Mouse (Mus musculus) forebrain, embryonic 16.5 days (tissue): ENCODE data around the gene Klk1b3. TPM values are rescaled to one million over a fixed set of nuclear protein-coding genes. Genes with fewer than 3 reads are reported as not detected.
"Not testable (repeated sequence)": the region's sequence is repeated elsewhere in the genome, so short reads cannot be mapped to it uniquely, and the experiment has no call there.

Experiments used
- ATAC-seq: fragments of 200-750 bp; cut with Nextera tagmentation; 2 replicates; pipeline ENCODE4 v1.8.0; 2017; ENCODE audit warnings: mild to moderate bottlenecking, moderate library complexity
- H3K27ac ChIP-seq: fragments of 300-500 bp; sonication (generic); 2 replicates; pipeline ENCODE4 v1.5.1; 2014; ENCODE audit warnings: low read length, control low read depth
- H3K27me3 ChIP-seq: fragments of 300-500 bp; sonication (generic); replicated peaks from 2 replicates; pipeline ENCODE4 v1.6.1; 2014; ENCODE audit warnings: low read length; ENCODE audit not compliant: control insufficient read depth, insufficient read depth
- H3K36me3 ChIP-seq: fragments of 300-500 bp; sonication (generic); 2 replicates; pipeline ENCODE4 v1.6.1; 2014; ENCODE audit not compliant: control insufficient read depth, insufficient read depth
- H3K4me1 ChIP-seq: fragments of 300-500 bp; sonication (generic); replicated peaks from 2 replicates; pipeline ENCODE4 v1.6.1; 2014; ENCODE audit warnings: low read length; ENCODE audit not compliant: control insufficient read depth, insufficient read depth
- H3K4me2 ChIP-seq: fragments of 300-500 bp; sonication (generic); 2 replicates; pipeline ENCODE4 v1.6.1; 2014; ENCODE audit warnings: mild to moderate bottlenecking, low read length, control low read depth
- H3K4me3 ChIP-seq: fragments of 300-500 bp; sonication (generic); replicated peaks from 2 replicates; pipeline ENCODE4 v1.5.1; 2014; ENCODE audit warnings: mild to moderate bottlenecking, low read length, control low read depth
- H3K9ac ChIP-seq: fragments of 300-500 bp; sonication (generic); replicated peaks from 2 replicates; pipeline ENCODE4 v1.6.1; 2014; ENCODE audit warnings: low read depth, low read length, control low read depth
- H3K9me3 ChIP-seq: fragments of 300-500 bp; sonication (generic); 2 replicates; pipeline ENCODE4 v1.6.1; 2016; ENCODE audit warnings: low read length; ENCODE audit not compliant: control insufficient read depth
- WGBS: fragments of 180-500 bp; shearing (Covaris S2); extraction: QIAGEN DNeasy Blood & Tissue Kit; methylation state at CpG from one replicate; pipeline ENCODE4 v1.1.7; 2014; 5-methylcytosine and 5-hydroxymethylcytosine counted together
- polyA plus RNA-seq: library from polyadenylated mRNA; unstranded; fragments of >200 nt; fragmentation: Nextera tagmentation; extraction: Ambion mirVana; gene quantifications from 2 replicates; pipeline ENCODE4 v1.2.1, GENCODE M21; 2015

Gene Klk1b3
- polyA plus RNA-seq, 1 experiment from 2014 or later, result not detected

DNA sequence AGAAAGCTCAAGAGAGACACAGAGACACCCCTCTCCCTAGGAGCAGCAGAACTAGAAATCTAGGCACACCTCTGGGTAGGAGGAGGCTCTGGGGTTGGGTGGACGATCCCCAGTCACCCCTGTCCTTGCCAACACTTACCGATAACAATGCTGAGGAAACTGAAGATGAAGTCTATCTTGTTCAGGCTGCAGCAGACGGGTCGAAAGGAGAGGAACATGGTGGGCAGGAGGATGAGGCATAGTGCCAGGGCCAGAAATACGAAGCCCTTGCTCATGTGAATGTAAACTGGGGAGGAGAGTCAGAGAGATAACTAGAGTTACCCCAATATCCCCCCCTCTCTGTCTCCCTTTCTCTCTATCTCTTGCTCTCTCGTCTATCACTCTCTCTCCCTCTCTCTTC, 24.3 kb downstream of the Klk1b3 start:
- H3K4me3 ChIP-seq, H3K4me2 ChIP-seq, H3K36me3 ChIP-seq, H3K27ac ChIP-seq, ATAC-seq, H3K27me3 ChIP-seq, H3K9ac ChIP-seq, H3K4me1 ChIP-seq, H3K9me3 ChIP-seq: not testable (repeated sequence)
- 73% methylated on average over 6 of the region's 6 CpGs for WGBS

DNA sequence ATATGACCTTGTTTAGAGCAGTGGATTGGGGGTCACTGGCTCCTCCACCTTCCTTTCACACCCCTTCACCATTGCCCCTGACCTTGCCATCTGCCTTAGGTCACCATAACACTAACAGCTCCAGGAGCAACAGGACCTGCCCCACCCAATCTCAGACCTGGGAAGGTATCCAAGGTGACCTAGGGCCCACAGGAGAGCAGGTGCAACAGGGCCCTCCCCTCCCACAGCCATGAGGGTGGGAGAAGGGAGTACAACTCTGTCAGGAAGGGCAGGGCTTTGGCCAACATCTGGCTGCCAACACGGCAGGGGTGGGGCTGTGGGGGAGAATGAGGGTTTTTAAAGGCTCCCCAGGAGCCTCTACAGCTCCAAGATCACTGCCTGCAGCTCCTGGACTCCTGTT, 27.1 kb downstream of the Klk1b3 start, which contains the start of gene Klk1:
Gene Klk1 (plus strand): TSS at position 285 of the 400 bp plus-strand sequence.
- Histone ChIP-seq H3K27me3 (no peaks in the 10 kb centered on the region), H3K36me3 (no peaks in the 10 kb centered on the region), H3K9me3 (no peaks in the 10 kb centered on the region), H3K4me2 (no peak within 1 kb of the TSS), H3K4me3 (no peak within 1 kb of the TSS), H3K9ac (no peak within 1 kb of the TSS), H3K27ac (no peak within 1 kb of the TSS), H3K4me1 (no peaks in the 10 kb centered on the region)
- WGBS, result 56% methylated on average over 1 of the region's 1 CpGs
- ATAC-seq, result no peak

DNA sequence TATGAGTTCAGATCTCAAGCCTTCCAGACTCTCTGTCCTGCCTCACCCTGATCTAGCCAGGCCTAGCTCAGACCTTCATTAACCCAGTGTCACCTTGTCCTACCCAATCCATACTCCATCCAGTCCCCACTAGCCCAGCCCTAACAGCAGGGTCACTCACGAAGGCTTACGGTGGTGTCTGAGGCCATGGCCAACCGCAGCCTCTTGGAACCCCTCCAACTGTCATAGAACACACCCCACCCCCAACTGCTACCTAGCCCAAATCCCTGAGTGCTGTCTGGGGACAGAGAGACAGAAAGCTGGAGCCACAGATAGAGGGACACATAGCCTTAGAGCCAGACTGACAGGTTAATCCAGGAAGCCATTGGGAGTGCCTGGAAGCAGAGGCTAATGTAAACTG, 37.9 kb downstream of the Klk1b3 start, which contains the start of gene Gm36864:
Gene Gm36864 (plus strand): TSS at position 269 of the 400 bp plus-strand sequence.
- WGBS, result 76% methylated on average over 3 of the region's 3 CpGs
- no peak within 1 kb of the TSS for H3K9ac ChIP-seq
- no peaks in the 10 kb centered on the region for H3K36me3 ChIP-seq
- H3K4me2 ChIP-seq, result no peak within 1 kb of the TSS
- H3K9me3 ChIP-seq, result no peaks in the 10 kb centered on the region
- H3K27ac ChIP-seq, result no peak within 1 kb of the TSS
- no peaks in the 10 kb centered on the region for H3K27me3 ChIP-seq
- H3K4me1 ChIP-seq, result no peaks in the 10 kb centered on the region
- no peak within 1 kb of the TSS for H3K4me3 ChIP-seq
- no peak for ATAC-seq

DNA sequence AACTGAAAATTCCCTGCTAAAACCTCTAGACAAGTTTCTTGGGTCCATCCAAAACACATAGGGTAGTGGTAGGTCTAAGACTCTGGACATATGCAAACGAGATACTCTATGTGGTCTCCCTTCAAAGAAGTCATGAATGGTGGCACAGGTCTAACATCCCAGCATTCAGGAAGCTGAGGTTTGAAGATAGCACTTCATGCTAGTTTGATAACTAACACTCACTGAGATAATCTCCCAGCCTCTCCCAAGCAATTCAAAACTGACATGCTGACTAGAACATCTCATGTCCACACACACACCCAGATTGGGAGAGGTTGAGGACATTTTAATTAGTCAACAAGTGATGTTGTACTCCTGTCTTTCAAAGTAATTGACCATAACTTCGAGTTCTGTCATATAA, 41.9 kb downstream of the Klk1b3 start:
- no peak overlapping the region for H3K4me3 ChIP-seq
- no peaks in the 10 kb centered on the region for H3K9me3 ChIP-seq
- H3K27me3 ChIP-seq, result no peaks in the 10 kb centered on the region
- H3K9ac ChIP-seq, result no peak overlapping the region
- no peak for ATAC-seq
- no peak overlapping the region for H3K4me2 ChIP-seq
- H3K4me1 ChIP-seq, result no peaks in the 10 kb centered on the region
- no peaks in the 10 kb centered on the region for H3K36me3 ChIP-seq
- 59% methylated on average over 2 of the region's 2 CpGs for WGBS
- no peak overlapping the region for H3K27ac ChIP-seq

DNA sequence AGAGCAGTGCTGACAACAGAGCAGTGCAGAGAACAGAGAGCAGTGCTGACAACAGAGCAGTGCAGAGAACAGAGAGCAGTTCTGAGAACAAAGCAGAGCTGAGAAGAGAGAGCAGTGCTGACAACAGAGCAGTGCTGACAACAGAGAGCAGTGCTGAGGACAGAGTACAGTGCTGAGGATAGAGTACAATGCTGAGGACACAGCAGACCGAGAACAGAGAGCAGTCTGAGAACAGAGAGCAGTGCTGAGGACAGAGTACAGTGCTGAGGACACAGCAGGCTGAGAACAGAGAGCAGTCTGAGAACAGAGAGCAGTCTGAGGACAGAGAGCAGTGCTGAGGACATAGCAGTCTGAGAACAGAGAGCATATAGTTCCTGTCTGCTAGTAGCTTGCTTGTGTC, 42.7 kb downstream of the Klk1b3 start:
- no peak overlapping the region for H3K4me3 ChIP-seq
- no peaks in the 10 kb centered on the region for H3K9me3 ChIP-seq
- no peaks in the 10 kb centered on the region for H3K27me3 ChIP-seq
- no peak overlapping the region for H3K27ac ChIP-seq
- no peak overlapping the region for H3K9ac ChIP-seq
- WGBS, result 64% methylated on average over 1 of the region's 1 CpGs
- H3K4me2 ChIP-seq, result no peak overlapping the region
- peaks cover 4% of the 10 kb centered on the region for H3K4me1 ChIP-seq
- no peak for ATAC-seq
- no peaks in the 10 kb centered on the region for H3K36me3 ChIP-seq

DNA sequence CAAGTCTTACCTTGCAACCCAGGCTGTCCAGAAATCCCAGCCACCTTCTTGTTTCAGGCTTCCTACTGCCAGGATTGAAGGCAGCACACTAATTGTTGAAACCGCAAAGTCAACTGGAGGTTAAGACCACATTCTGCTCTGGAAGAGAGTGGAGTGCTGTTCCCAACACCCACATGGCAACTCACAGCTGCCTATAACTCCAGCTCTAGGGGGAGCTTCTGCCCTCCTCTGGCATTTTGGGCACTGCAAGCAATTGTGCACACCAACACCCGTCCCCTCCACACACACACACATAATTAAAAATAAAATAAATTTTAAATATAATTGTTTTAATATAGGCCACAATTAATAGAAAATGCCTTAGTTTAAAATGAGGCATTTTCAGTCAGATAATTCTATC, 43.2 kb downstream of the Klk1b3 start:
- Histone ChIP-seq H3K4me1 (peaks cover 6% of the 10 kb centered on the region), H3K4me2 (no peak overlapping the region), H3K27ac (no peak overlapping the region), H3K36me3 (no peaks in the 10 kb centered on the region), H3K27me3 (no peaks in the 10 kb centered on the region), H3K9me3 (no peaks in the 10 kb centered on the region), H3K4me3 (no peak overlapping the region), H3K9ac (no peak overlapping the region)
- WGBS, result 83% methylated on average over 2 of the region's 2 CpGs
- ATAC-seq, result no peak

DNA sequence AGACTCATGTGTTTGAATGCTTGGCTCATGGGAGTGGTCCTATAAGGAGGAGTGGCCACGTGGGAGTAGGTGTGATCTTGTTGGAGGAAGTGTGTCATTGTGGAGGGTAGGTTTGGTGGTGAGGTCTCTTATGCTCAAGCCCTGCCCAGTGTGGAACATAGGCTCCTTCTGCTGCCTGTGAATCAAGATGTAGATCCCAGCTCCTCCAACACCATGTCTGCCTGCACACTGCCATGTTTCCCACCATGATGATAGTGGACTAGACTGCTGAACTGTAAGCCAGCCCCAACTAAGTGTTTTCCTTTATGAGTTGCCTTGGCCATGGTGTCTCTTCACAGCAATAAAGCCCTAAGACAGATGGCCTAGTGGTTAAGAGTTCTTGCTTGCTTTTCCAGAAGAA, 46.1 kb downstream of the Klk1b3 start:
- Histone ChIP-seq H3K4me3 (no peak overlapping the region), H3K36me3 (peaks cover 9% of the 10 kb centered on the region), H3K27ac (no peak overlapping the region), H3K9me3 (no peaks in the 10 kb centered on the region), H3K9ac (no peak overlapping the region), H3K4me1 (peaks cover 20% of the 10 kb centered on the region), H3K27me3 (no peaks in the 10 kb centered on the region), H3K4me2 (no peak overlapping the region)
- 64% methylated on average over 1 of the region's 1 CpGs for WGBS
- ATAC-seq, result no peak

DNA sequence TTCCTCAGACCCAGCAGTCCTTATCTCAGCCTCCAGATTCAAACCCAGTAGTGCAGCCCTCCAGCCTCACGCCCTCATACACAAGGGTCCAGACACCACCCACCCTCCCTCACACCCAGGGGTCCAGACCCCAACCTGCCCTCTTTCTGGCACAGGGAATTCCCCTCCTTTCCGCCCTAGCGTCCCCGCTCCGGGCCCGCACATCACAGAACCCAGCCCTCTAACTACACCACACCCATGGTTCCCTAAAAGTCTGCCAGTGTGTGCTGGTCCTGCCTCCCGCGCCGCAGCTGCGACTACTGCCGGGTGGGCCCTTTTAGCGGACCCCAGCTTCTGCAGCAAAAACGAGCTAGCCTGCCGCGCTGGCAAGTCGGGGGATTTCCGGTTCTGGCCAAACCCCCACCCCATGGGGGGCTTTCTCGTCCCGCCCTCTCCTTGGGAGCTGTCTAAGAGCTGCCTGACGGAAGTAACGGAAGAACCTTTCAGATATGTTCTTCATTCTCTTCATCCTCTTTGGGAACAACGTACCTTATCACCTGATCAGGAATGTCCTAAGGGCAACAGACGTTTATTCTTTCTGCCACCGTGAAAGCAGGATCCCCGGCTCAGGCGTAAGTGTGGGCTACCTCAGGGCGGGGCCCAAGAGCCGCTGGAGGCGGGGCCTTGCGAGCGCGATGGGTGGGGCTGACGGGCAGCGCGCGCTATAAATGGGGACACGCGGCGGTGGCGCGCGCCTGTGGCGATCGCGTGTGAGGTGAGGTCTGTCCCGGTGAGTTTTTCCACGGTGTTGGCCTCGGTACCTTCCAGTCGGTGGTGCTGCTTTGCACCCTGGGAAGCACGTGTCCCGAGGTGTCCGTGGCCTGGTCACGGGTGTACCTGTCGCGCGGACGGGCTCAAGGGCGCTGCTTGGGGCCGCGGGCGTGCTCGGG, 48.3 kb downstream of the Klk1b3 start, which contains the start of the genes 1700028J19Rik and 2410002F23Rik:
Gene 1700028J19Rik (minus strand): TSS at position 641 of the 929 bp plus-strand sequence.
Gene 2410002F23Rik (plus strand): TSS at position 668 of the 929 bp plus-strand sequence.
- H3K4me3 ChIP-seq, result peak within 1 kb of the TSS; percentile 88
- peak; percentile 86 for ATAC-seq
- H3K9ac ChIP-seq, result peak within 1 kb of the TSS; percentile 96
- peaks cover 22% of the 10 kb centered on the region for H3K36me3 ChIP-seq
- H3K27ac ChIP-seq, result peak within 1 kb of the TSS; percentile 93
- H3K9me3 ChIP-seq, result no peaks in the 10 kb centered on the region
- no peaks in the 10 kb centered on the region for H3K27me3 ChIP-seq
- WGBS, result 0% methylated on average over 61 of the region's 62 CpGs
- H3K4me2 ChIP-seq, result peak within 1 kb of the TSS; percentile 91
- H3K4me1 ChIP-seq, result peaks cover 22% of the 10 kb centered on the region

DNA sequence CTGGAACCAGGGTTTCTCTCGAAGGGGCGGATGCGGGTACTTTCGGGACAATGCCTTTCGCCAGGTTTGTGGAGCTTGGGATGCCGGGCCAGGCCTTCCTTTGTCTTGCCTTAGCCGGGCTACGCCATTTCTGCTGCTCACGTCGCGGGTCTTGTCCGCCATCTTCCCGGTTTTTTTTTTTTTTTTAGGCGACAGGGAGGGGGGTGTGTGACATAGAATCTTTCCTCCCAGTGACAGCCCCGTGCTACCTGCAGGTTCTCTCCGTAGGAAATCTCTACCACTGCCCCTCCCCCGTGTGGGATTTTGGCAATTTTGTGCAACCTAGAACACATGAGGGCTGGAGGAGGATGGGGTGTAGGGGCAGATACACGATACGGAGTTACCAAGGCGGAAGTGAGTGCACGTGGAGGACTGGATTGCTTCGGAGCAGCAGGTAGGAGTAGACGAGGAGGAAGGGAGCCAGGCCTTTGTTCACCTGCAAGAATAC, 49.0 kb downstream of the Klk1b3 start:
- ATAC-seq, result peak; percentile 31
- no peaks in the 10 kb centered on the region for H3K9me3 ChIP-seq
- peaks cover 22% of the 10 kb centered on the region for H3K36me3 ChIP-seq

More for the DNA sequence above, 49.0 kb downstream of the Klk1b3 start:
- under 1% methylated on average over 23 of the region's 23 CpGs for WGBS
- H3K9ac ChIP-seq, result peak overlapping the region; percentile 96
- no peaks in the 10 kb centered on the region for H3K27me3 ChIP-seq
- H3K4me1 ChIP-seq, result peaks cover 22% of the 10 kb centered on the region
- H3K27ac ChIP-seq, result peak overlapping the region; percentile 93
- H3K4me3 ChIP-seq, result peak overlapping the region; percentile 88
- H3K4me2 ChIP-seq, result peak overlapping the region; percentile 88
